Mouse (Mus musculus): Measurements from ENCODE around the gene Syne1. TPM values are rescaled to one million over a fixed set of nuclear protein-coding genes. Genes with fewer than 3 reads are reported as not detected.

The Syne1 gene
- 26.4 and 33.6 TPM in 2 replicates for total RNA-seq (2014; rRNA removed)
- polyA plus RNA-seq (2012; rRNA removed): 7.5 and 9.6 TPM in 2 replicates

DNA sequence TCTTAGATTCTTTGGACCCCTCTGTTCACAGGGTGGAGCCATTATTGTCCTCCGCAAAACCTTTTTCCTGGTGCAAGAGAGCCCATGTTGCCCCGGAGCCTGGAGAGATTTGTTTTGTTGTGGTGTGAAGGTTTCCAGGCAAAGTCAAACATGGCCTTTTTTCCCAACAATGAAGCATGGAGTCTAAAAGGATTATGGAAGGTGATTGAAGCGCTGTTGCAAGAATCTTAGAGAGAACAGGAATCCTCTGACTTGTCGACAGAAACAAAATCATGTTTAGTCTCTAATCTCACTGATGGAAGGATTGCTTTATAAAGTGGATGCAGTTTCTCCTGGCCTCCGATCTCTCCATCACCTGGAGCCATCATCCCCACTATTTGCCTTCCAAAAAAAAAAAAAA lies at the start of gene Syne1:
Syne1 (minus strand) TSS at position 101 of the 400 bp plus-strand sequence.
- Histone ChIP-seq H3K9ac (ENCODE audit: low read depth, low read length) (peak within 1 kb of the TSS; percentile 64), H3K79me2 (ENCODE audit: control insufficient read depth, insufficient read depth, low read length) (no peaks in the 10 kb centered on the region), H3K27me3 (ENCODE audit: control insufficient read depth, insufficient read depth, low read length) (peaks cover 6% of the 10 kb centered on the region; the same call in 1 of the 2 replicates), H3K27ac (replicated peaks; ENCODE audit: insufficient read depth, low read depth, low read length) (peak within 1 kb of the TSS; percentile 40), H3K36me3 (ENCODE audit: control insufficient read depth, insufficient read depth, low read length) (no peaks in the 10 kb centered on the region), H3K4me3 (ENCODE audit: insufficient read depth, low read depth, low read length) (peak within 1 kb of the TSS; percentile 76), H3K4me1 (ENCODE audit: control insufficient read depth, insufficient read depth, low read length) (no peaks in the 10 kb centered on the region)
- WGBS: 70% methylated on average over 5 of the region's 5 CpGs
- no peak for TF ChIP-seq CTCF (IDR thresholded peaks at IDR 0.05; ENCODE audit: low read depth, low read length)
- DNase-seq (ENCODE audit: extremely low read depth, low read depth, low spot score): no peak

GRCm38 (mm10) chr10:5600123-5600522 lies 48.8 kb upstream of the Syne1 start:
- DNase-seq (ENCODE audit: extremely low read depth, low read depth, low spot score): peak; percentile 45
- H3K27ac ChIP-seq (replicated peaks; ENCODE audit: insufficient read depth, low read depth, low read length): no peak overlapping the region
- TF ChIP-seq POLR2A (IDR thresholded peaks at IDR 0.05; ENCODE audit: extremely low read depth, insufficient read depth, low read length) (no peak), CTCF (IDR thresholded peaks at IDR 0.05; ENCODE audit: low read depth, low read length) (0 out of 2 replicates have a peak, but pooled peaks have one; percentile 27)

GRCm38 (mm10) chr10:5596559-5596958 lies 45.3 kb upstream of the Syne1 start:
- H3K27me3 ChIP-seq (ENCODE audit: control insufficient read depth, insufficient read depth, low read length): no peaks in the 10 kb centered on the region
- no peak for TF ChIP-seq CTCF (IDR thresholded peaks at IDR 0.05; ENCODE audit: low read depth, low read length)
- no peak for TF ChIP-seq POLR2A (IDR thresholded peaks at IDR 0.05; ENCODE audit: extremely low read depth, insufficient read depth, low read length)
- H3K27ac ChIP-seq (replicated peaks; ENCODE audit: insufficient read depth, low read depth, low read length): no peak overlapping the region
- no peaks in the 10 kb centered on the region for H3K4me1 ChIP-seq (ENCODE audit: control insufficient read depth, insufficient read depth, low read length)
- H3K4me3 ChIP-seq (ENCODE audit: insufficient read depth, low read depth, low read length): 0 out of 2 replicates have a peak overlapping the region, but pooled peaks have one; percentile 7
- WGBS: 45% methylated on average over 6 of the region's 6 CpGs
- H3K9ac ChIP-seq (ENCODE audit: low read depth, low read length): no peak overlapping the region
- no peak for DNase-seq (ENCODE audit: extremely low read depth, low read depth, low spot score)
- no peaks in the 10 kb centered on the region for H3K36me3 ChIP-seq (ENCODE audit: control insufficient read depth, insufficient read depth, low read length)
- H3K79me2 ChIP-seq (ENCODE audit: control insufficient read depth, insufficient read depth, low read length): no peaks in the 10 kb centered on the region

More at GRCm38 (mm10) chr10:5600123-5600522, 48.8 kb upstream of the Syne1 start:
- Histone ChIP-seq H3K27me3 (ENCODE audit: control insufficient read depth, insufficient read depth, low read length) (no peaks in the 10 kb centered on the region), H3K4me3 (ENCODE audit: insufficient read depth, low read depth, low read length) (no peak overlapping the region), H3K9ac (ENCODE audit: low read depth, low read length) (no peak overlapping the region), H3K4me1 (ENCODE audit: control insufficient read depth, insufficient read depth, low read length) (no peaks in the 10 kb centered on the region), H3K36me3 (ENCODE audit: control insufficient read depth, insufficient read depth, low read length) (no peaks in the 10 kb centered on the region), H3K79me2 (ENCODE audit: control insufficient read depth, insufficient read depth, low read length) (no peaks in the 10 kb centered on the region)
- 19% methylated on average over 7 of the region's 7 CpGs for WGBS

- H3K4me3 ChIP-seq (ENCODE audit: insufficient read depth, low read depth, low read length): peak overlapping the region; percentile 40
- no peak overlapping the region; the same call in 1 of the 2 replicates for H3K9ac ChIP-seq (ENCODE audit: low read depth, low read length)
- H3K27me3 ChIP-seq (ENCODE audit: control insufficient read depth, insufficient read depth, low read length): no peaks in the 10 kb centered on the region
- TF ChIP-seq CTCF (IDR thresholded peaks at IDR 0.05; ENCODE audit: low read depth, low read length) (no peak), POLR2A (IDR thresholded peaks at IDR 0.05; ENCODE audit: extremely low read depth, insufficient read depth, low read length) (no peak)
- no peaks in the 10 kb centered on the region for H3K4me1 ChIP-seq (ENCODE audit: control insufficient read depth, insufficient read depth, low read length)
- H3K36me3 ChIP-seq (ENCODE audit: control insufficient read depth, insufficient read depth, low read length): no peaks in the 10 kb centered on the region
- H3K27ac ChIP-seq (replicated peaks; ENCODE audit: insufficient read depth, low read depth, low read length): peak overlapping the region; percentile 8; the same call in 1 of the 2 replicates
- H3K79me2 ChIP-seq (ENCODE audit: control insufficient read depth, insufficient read depth, low read length): no peaks in the 10 kb centered on the region
- DNase-seq (ENCODE audit: extremely low read depth, low read depth, low spot score): no peak
- WGBS: 59% methylated on average over 5 of the region's 5 CpGs
These were observed 43.2 kb upstream of the Syne1 start for GRCm38 (mm10) chr10:5594457-5594856.

- Histone ChIP-seq H3K4me3 (ENCODE audit: insufficient read depth, low read depth, low read length) (peak within 1 kb of the TSS; percentile 40), H3K27ac (replicated peaks; ENCODE audit: insufficient read depth, low read depth, low read length) (peak within 1 kb of the TSS; percentile 29), H3K36me3 (ENCODE audit: control insufficient read depth, insufficient read depth, low read length) (no peaks in the 10 kb centered on the region), H3K9ac (ENCODE audit: low read depth, low read length) (no peak within 1 kb of the TSS; the same call in 1 of the 2 replicates), H3K27me3 (ENCODE audit: control insufficient read depth, insufficient read depth, low read length) (no peaks in the 10 kb centered on the region), H3K4me1 (ENCODE audit: control insufficient read depth, insufficient read depth, low read length) (no peaks in the 10 kb centered on the region), H3K79me2 (ENCODE audit: control insufficient read depth, insufficient read depth, low read length) (no peaks in the 10 kb centered on the region)
- peak; percentile 8 for DNase-seq (ENCODE audit: extremely low read depth, low read depth, low spot score)
- TF ChIP-seq CTCF (IDR thresholded peaks at IDR 0.05; ENCODE audit: low read depth, low read length) (no peak), POLR2A (IDR thresholded peaks at IDR 0.05; ENCODE audit: extremely low read depth, insufficient read depth, low read length) (no peak)
- WGBS: 40% methylated on average over 5 of the region's 5 CpGs
These were observed 42.2 kb upstream of the Syne1 start, which contains the start of gene Myct1 for GRCm38 (mm10) chr10:5593464-5593863. Gene Myct1, plus strand, starts transcription at chr10:5593775.

- Histone ChIP-seq H3K79me2 (ENCODE audit: control insufficient read depth, insufficient read depth, low read length) (no peaks in the 10 kb centered on the region), H3K4me1 (ENCODE audit: control insufficient read depth, insufficient read depth, low read length) (no peaks in the 10 kb centered on the region), H3K36me3 (ENCODE audit: control insufficient read depth, insufficient read depth, low read length) (no peaks in the 10 kb centered on the region), H3K4me3 (ENCODE audit: insufficient read depth, low read depth, low read length) (no peak overlapping the region), H3K9ac (ENCODE audit: low read depth, low read length) (no peak overlapping the region), H3K27me3 (ENCODE audit: control insufficient read depth, insufficient read depth, low read length) (no peaks in the 10 kb centered on the region), H3K27ac (replicated peaks; ENCODE audit: insufficient read depth, low read depth, low read length) (peak overlapping the region; percentile 76; the same call in 1 of the 2 replicates)
- WGBS: 71% methylated on average over 4 of the region's 4 CpGs
- no peak for DNase-seq (ENCODE audit: extremely low read depth, low read depth, low spot score)
- no peak for TF ChIP-seq CTCF (IDR thresholded peaks at IDR 0.05; ENCODE audit: low read depth, low read length)
- no peak for TF ChIP-seq POLR2A (IDR thresholded peaks at IDR 0.05; ENCODE audit: extremely low read depth, insufficient read depth, low read length)
These were observed 40.7 kb upstream of the Syne1 start for GRCm38 (mm10) chr10:5591996-5592395.

Data from liver, adult 2 months (tissue).